Mouse (Mus musculus): ENCODE measurements at regions not wholly inside any gene's neighbourhood (a gene's known extent, or its start where the extent isn't known, plus 50 kb on each side); places are given as distances from the start of the nearest gene placed in this dataset.

DNA sequence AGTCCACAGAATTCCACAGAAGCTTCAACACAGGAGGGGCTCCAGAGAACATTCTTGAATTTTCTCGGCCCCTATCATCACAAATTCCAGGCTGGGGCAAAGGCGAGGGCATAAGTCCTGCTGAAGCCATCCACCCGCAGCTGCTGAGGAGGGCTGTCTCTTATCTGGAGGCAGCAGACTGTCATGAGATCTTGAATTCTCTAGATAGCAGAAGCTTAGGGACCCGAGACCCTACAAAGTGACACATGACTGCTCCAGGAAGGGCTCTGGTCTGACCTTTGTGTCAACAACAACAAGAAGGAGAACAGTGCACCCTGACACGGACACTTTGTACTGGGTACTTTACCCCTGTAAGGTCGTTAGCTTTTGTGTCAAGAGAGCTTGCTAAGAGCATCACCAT, 57.2 kb downstream of the Lao1 start:
- CTCF ChIA-PET = interaction anchor here (0.6 kb wide), 1 partner anchor 121 kb away, joined by 4 read pairs; no protein-coding TSS in a partner anchor

GRCm38 (mm10) chr4:119019013-119019781, 57.8 kb downstream of the Lao1 start:
- CTCF ChIA-PET = interaction anchor here (0.6 kb wide), 1 partner anchor 120 kb away, joined by 4 read pairs; no protein-coding TSS in a partner anchor

- CTCF ChIA-PET = no interaction called here
These were observed 61.0 kb downstream of the Lao1 start for GRCm38 (mm10) chr4:119022338-119022737.

DNA sequence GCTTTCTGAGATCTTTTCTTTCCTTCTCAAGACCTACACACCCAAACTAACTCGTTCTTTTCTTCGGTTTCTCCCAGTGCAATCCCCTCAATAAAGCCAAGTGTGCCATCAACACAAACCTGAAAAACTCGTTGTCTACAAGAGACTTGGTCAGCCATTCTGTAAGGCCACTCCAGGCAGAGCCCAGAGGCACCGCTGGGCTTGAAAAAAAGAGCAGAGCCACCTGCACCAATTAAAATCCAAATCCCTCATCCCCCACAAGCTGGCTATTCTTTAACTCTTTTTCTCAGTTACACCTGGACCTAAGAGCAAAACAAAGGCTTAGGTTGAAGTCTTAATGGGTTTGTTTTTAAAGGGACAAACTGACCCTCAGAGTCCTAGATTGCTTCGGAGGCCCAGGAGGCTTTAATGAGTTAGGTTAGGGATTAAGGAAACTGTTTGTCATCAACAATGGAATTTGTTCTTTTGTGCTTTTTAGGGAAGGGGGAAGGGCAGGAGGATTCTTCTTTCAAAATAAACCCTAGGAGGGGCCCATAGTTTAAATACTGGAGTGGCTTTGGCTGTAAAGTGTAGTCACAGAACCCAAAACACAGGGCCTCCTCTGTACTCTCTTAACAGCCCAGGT, 65.0 kb downstream of the Lao1 start:
- CTCF ChIA-PET = interaction anchor here (0.6 kb wide), 1 partner anchor 11 kb away, joined by 3 read pairs; no protein-coding TSS in a partner anchor

- CTCF ChIA-PET = no interaction called here
These were observed 66.9 kb downstream of the Lao1 start for GRCm38 (mm10) chr4:119028208-119028821.

DNA sequence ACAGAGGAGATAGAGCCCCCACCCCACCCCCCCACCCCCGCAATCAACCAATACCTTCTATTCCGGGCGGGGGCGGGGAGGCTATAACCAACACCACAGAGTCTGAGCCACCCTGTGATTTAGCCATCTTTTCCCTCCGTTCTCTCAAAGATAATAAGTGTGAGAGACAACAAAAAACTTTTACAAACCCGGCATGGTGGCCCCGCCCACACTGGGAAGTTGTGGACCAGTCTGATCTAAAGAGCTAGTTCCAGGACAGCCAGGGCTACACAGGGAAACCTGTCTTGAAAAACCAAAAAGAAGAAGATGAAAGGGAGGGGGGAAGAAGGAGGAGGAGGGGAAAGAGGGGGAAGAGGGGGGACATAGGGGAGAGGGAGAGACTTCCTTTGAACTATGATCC, 67.7 kb downstream of the Lao1 start:
- CTCF ChIA-PET = no interaction called here

- CTCF ChIA-PET = interaction anchor here (0.5 kb wide), 1 partner anchor 25 kb away, joined by 3 read pairs; no protein-coding TSS in a partner anchor
These were observed 68.4 kb downstream of the Lao1 start for GRCm38 (mm10) chr4:119029735-119030134.

DNA sequence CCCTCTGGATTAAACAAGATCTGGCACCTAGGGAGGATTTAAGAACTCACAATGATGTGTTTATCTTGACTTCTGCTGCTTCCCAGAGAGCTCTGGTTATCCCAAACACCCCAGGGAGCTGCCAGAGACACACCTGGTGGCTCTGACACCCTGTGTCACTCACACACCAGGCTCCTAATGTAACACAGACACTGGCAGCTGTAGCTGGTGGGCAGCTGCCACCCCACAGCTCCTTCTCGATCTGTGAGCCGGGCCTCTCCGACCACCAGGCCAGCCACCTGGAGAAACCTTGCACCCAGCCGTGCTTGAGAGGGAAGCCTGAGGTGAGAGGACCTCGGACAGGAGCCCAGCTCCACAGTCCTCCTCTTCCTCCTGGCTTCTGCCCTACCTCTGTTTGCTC, 69.5 kb downstream of the Lao1 start:
- CTCF ChIA-PET = interaction anchor here (0.8 kb wide), 1 partner anchor 10 kb away, joined by 3 read pairs; no protein-coding TSS in a partner anchor

DNA sequence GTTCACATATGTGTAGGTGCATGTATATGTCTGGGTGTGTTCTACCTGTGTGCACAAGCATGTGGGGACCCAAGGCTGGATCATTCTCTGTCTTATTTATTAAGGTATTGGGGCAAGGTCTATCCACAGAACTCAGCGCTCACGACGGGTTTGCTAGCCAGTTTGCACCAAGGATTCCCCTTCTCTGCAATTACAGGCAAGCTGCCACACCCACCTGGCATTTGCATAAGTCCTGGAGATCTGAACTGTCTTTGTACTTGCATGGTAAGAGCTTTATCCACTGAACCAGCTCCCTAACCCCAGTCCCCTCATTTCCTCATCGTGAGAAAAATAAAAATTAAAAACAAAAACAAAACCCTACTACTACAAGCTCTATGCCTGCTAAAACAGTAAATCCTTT, 71.6 kb downstream of the Lao1 start:
- CTCF ChIA-PET = interaction anchor here (0.7 kb wide), 1 partner anchor 47 kb away, joined by 6 read pairs; no protein-coding TSS in a partner anchor

- CTCF ChIA-PET = no interaction called here
These were observed 71.9 kb upstream of the Slc2a1 start for GRCm38 (mm10) chr4:119036582-119036981.

GRCm38 (mm10) chr4:119040041-119040440, 68.5 kb upstream of the Slc2a1 start:
- CTCF ChIA-PET = no interaction called here

GRCm38 (mm10) chr4:119041616-119042015, 66.9 kb upstream of the Slc2a1 start:
- CTCF ChIA-PET = no interaction called here

GRCm38 (mm10) chr4:119044005-119044677, 64.4 kb upstream of the Slc2a1 start:
- CTCF ChIA-PET = interaction anchor here (0.7 kb wide), 1 partner anchor 1663 kb away, joined by 7 read pairs; no protein-coding TSS in a partner anchor

DNA sequence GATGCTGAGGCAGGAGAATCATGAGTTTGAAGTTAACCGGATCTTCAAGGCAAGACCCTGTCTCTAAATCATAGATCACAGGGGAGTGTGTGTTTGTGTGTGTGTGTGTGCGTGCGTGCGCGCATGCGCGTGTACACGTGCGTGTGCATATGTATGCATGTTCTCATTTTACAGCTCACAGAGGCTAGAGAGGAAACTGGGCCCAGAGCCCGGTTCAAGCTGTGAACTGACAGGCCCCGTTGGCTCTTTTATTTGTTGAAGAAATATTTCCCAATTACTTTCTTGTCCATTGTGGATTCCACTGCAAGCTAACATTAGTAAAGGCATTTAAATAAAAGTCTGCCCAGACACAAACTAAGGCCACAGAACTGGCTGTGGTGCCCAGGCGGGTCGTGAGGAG, 63.7 kb upstream of the Slc2a1 start:
- CTCF ChIA-PET = no interaction called here

DNA sequence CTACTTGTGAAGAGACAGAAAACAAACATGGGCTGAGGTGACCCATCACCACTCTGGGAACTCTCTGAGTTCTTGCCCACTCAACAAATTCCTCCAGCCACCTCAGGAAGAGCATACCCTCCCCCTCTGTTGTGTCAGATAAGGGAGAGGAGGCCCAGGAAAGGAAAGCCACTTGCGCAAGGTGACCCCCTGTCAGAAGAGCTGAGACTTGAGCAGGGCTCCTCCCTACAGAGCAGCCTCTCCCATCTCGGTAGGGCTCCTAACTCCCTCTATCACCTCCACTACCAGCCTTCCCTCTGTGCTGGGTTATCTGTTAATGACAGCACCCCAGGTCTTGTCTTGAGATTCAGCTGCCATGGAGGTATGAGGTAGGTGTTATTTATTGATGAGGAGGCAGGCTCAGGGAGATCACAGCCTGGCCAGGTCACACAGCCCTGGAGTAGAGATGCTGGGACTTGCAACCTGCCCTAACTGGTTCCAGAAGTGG, 57.6 kb upstream of the Slc2a1 start:
- CTCF ChIA-PET = no interaction called here

DNA sequence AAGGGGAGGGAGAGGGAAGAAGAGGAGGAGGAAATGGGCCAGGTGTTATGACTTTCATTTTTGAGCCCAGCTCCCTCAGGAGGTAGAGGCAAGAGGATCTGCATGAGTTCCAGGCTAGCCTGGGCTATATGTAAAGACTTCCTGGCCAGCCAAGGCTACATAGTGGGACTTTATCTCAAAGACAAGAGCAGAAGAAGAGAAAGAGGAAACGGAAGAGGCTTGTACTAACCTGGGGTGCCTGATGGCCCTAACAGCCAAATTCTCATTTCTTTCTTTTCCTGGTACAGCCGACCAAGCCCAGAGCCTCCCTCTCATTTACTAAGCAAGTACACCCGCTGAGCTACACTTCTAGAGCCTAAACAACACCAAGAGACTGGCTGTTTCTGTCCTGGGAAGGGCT, 56.0 kb upstream of the Slc2a1 start:
- CTCF ChIA-PET = interaction anchor here (0.8 kb wide), 1 partner anchor 611 kb away, joined by 5 read pairs; no protein-coding TSS in a partner anchor

- CTCF ChIA-PET = interaction anchor here (0.8 kb wide), 1 partner anchor 610 kb away, joined by 5 read pairs; no protein-coding TSS in a partner anchor
These were observed 55.3 kb upstream of the Slc2a1 start for GRCm38 (mm10) chr4:119053241-119053640.

DNA sequence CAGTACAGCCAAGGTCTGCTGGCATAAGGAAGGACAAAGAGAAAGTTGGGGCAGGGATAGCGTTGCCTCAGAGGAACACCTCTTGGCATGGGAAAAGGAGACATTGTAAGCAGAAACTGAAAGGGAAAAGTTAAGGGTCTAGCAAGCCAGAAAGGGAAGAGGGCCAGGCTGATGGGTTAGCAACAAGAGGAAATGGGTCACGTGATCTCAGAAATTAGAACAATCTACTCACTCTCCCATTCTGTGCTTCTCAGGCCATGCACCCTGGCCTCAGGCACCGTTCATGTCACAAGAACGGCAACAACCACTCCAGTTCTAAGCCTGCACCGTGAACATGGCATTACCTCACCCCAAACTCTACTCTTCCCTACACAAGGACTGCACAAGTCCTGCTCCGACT, 54.8 kb upstream of the Slc2a1 start:
- CTCF ChIA-PET = no interaction called here

DNA sequence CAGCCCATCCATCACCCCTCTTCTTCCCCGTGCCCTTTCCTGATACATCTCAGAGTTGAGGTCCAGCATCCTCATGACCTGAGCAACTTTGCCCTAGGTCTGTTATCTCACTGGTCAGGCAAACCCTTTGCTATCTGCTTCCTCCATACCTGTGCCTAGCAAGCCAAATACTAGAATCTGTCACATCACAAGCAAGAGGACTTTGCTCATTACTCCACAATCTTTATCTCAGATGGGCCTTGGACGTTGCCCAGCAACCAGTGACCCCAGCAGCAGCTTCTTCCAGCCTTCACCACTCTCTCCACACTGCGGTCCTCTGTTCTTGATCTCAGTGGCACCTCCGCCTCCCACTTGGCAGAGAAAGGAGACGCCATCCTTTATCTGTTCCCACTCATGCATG, 54.4 kb upstream of the Slc2a1 start:
- CTCF ChIA-PET = no interaction called here

DNA sequence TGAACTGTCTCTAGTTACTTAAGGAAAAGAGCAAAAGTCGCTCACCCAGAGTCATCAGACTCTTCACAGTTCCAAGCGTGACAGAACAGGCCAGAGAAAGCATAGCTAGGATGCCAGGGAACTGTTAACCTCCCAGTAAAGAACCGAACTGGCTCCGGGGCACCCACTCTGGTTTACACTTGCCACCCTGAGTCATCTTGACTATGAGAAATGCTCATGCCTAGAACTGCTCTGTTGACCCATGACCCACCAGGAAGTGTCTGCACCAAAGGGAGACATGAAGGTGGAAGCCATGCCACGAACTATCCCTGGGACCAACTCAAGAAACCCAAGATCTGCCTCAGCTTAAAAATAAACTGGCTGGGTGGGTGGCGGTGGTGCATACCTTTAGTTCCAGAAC, 51.3 kb upstream of the Slc2a1 start:
- CTCF ChIA-PET = no interaction called here

GRCm38 (mm10) chr4:119057826-119058225, 50.7 kb upstream of the Slc2a1 start:
- CTCF ChIA-PET = no interaction called here
